Mouse (Mus musculus): ENCODE data around the gene Pafah1b2. TPM values are rescaled to one million over a fixed set of nuclear protein-coding genes. Genes with fewer than 3 reads are reported as not detected.

The Pafah1b2 gene
- polyA plus RNA-seq, 1 experiment: 76.6 TPM

GRCm38 (mm10) chr9:45935628-45936210 is 76.8 kb downstream of the Pafah1b2 start, which contains the start of gene Tagln:
TSS of gene Tagln (minus strand) at chr9:45936058.
- no peak for TF ChIP-seq CTCF (IDR thresholded peaks at IDR 0.05; ENCODE audit: low read depth, low read length)
- no peak for TF ChIP-seq EP300 (IDR thresholded peaks at IDR 0.05; ENCODE audit: insufficient read depth, low read depth, low read length)
- no peak for TF ChIP-seq POLR2A (IDR thresholded peaks at IDR 0.05; ENCODE audit: insufficient read depth, low read length)
- Histone ChIP-seq H3K27ac (ENCODE audit: insufficient read depth, low read length) (no peak within 1 kb of the TSS), H3K27me3 (ENCODE audit: control insufficient read depth, insufficient read depth, low read length, poor library complexity, severe bottlenecking) (no peaks in the 10 kb centered on the region), H3K4me1 (ENCODE audit: control insufficient read depth, insufficient read depth, low read length) (no peaks in the 10 kb centered on the region), H3K36me3 (ENCODE audit: control insufficient read depth, insufficient read depth, low read length, poor library complexity, severe bottlenecking) (no peaks in the 10 kb centered on the region), H3K4me3 (ENCODE audit: low read depth, low read length) (no peak within 1 kb of the TSS; the same call in 1 of the 2 replicates), H3K9ac (ENCODE audit: low read depth, poor library complexity, severe bottlenecking) (peak within 1 kb of the TSS; percentile 48), H3K9me3 (replicated peaks; ENCODE audit: control insufficient read depth, insufficient read depth, low read length, poor library complexity, severe bottlenecking) (no peaks in the 10 kb centered on the region)

DNA sequence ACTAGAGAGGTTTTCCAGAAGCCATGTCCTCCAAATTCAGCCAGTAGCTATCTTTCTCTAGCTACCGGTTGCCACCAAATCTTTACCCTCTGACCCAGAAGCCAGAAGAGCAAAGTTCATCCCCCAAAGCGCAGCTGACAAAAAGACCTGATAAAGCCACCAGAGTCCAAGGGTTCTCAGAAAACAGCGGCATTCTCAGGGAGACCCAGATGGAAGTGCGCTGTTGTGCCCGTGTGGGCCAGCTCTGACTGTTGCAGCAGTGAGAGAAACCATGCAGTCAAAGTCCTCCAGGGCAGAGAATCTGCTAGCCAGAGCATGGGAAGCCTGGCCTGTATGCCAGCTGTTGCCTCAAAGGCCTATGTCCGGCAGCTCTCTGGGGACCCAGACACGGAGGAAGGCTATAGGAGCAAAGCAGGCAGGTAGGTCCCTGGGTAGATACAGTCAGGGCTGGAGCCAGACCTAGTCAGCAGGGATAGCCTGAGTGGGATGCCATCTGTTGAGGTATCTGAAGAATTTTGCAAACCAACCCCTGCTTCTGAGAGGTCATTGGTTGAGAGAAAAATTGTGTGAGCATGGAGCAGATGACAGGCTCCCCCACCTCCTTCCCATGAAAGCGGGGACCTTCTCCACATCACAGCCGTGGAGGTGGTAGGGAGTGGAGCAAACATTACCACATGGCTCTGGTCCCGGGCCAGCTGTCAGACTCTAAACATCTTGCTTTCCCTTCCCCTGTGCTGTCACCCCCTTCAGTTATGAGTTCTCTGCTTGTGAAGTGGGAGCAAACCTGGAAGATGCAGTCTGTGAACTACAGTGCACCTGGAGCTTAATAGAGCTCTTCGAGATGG is 79.7 kb downstream of the Pafah1b2 start:
- no peak overlapping the region for H3K4me3 ChIP-seq (ENCODE audit: low read depth, low read length)
- no peak overlapping the region for H3K27ac ChIP-seq (ENCODE audit: insufficient read depth, low read length)
- H3K27me3 ChIP-seq (ENCODE audit: control insufficient read depth, insufficient read depth, low read length, poor library complexity, severe bottlenecking): no peaks in the 10 kb centered on the region
- H3K4me1 ChIP-seq (ENCODE audit: control insufficient read depth, insufficient read depth, low read length): no peaks in the 10 kb centered on the region
- no peaks in the 10 kb centered on the region for H3K9me3 ChIP-seq (replicated peaks; ENCODE audit: control insufficient read depth, insufficient read depth, low read length, poor library complexity, severe bottlenecking)
- TF ChIP-seq POLR2A (IDR thresholded peaks at IDR 0.05; ENCODE audit: insufficient read depth, low read length) (no peak), EP300 (IDR thresholded peaks at IDR 0.05; ENCODE audit: insufficient read depth, low read depth, low read length) (no peak), CTCF (IDR thresholded peaks at IDR 0.05; ENCODE audit: low read depth, low read length) (no peak)
- no peak overlapping the region for H3K9ac ChIP-seq (ENCODE audit: low read depth, poor library complexity, severe bottlenecking)
- H3K36me3 ChIP-seq (ENCODE audit: control insufficient read depth, insufficient read depth, low read length, poor library complexity, severe bottlenecking): no peaks in the 10 kb centered on the region; the same call in none of the 2 replicates

DNA sequence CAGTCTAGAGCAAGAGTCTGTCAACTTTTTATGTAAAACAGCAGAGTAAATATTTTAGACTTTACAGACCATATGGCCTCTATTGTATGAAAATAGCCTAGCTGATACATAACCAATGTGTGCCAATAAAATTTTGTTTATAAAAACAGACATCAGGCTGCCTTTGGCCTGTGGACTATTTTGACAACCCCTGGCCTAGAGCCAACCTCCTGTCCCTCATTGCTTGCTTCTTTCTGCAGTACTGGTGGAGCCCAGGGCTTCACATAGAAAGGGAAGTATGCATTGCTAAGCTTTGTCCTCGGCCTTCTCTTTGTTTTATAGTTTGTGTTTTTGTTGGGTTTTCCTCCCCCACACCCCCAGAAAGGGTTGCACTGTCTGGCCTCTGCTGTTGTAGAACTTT is 80.5 kb downstream of the Pafah1b2 start:
- H3K4me3 ChIP-seq (ENCODE audit: low read depth, low read length): no peak overlapping the region
- H3K36me3 ChIP-seq (ENCODE audit: control insufficient read depth, insufficient read depth, low read length, poor library complexity, severe bottlenecking): peaks cover 3% of the 10 kb centered on the region
- no peaks in the 10 kb centered on the region for H3K4me1 ChIP-seq (ENCODE audit: control insufficient read depth, insufficient read depth, low read length)
- no peak overlapping the region for H3K9ac ChIP-seq (ENCODE audit: low read depth, poor library complexity, severe bottlenecking)
- H3K27ac ChIP-seq (ENCODE audit: insufficient read depth, low read length): no peak overlapping the region
- no peaks in the 10 kb centered on the region for H3K9me3 ChIP-seq (replicated peaks; ENCODE audit: control insufficient read depth, insufficient read depth, low read length, poor library complexity, severe bottlenecking)
- H3K27me3 ChIP-seq (ENCODE audit: control insufficient read depth, insufficient read depth, low read length, poor library complexity, severe bottlenecking): no peaks in the 10 kb centered on the region
- TF ChIP-seq POLR2A (IDR thresholded peaks at IDR 0.05; ENCODE audit: insufficient read depth, low read length): no peak
- no peak for TF ChIP-seq CTCF (IDR thresholded peaks at IDR 0.05; ENCODE audit: low read depth, low read length)
- TF ChIP-seq EP300 (IDR thresholded peaks at IDR 0.05; ENCODE audit: insufficient read depth, low read depth, low read length): no peak

DNA sequence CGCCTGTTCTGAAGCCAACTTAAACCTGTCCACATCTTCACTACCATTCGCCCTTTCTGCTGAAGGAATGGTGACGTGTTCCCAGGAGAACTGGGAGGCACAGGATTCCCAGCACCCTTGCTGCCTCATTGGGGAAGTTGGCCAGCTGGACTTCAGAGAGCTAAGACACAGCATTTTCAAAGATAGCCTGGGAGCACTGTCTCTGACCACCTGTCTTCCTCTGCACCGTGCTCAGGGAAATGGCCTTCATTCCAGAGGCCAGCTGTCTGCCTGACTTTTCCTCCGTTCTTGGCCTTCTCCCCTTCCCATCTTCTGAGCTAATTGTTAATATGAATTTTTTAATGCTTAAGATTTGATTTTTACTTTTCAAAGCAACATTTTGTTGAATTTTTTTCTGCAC is 83.2 kb downstream of the Pafah1b2 start:
- Histone ChIP-seq H3K4me1 (ENCODE audit: control insufficient read depth, insufficient read depth, low read length) (no peaks in the 10 kb centered on the region), H3K27me3 (ENCODE audit: control insufficient read depth, insufficient read depth, low read length, poor library complexity, severe bottlenecking) (no peaks in the 10 kb centered on the region)
- TF ChIP-seq CTCF (IDR thresholded peaks at IDR 0.05; ENCODE audit: low read depth, low read length): no peak

DNA sequence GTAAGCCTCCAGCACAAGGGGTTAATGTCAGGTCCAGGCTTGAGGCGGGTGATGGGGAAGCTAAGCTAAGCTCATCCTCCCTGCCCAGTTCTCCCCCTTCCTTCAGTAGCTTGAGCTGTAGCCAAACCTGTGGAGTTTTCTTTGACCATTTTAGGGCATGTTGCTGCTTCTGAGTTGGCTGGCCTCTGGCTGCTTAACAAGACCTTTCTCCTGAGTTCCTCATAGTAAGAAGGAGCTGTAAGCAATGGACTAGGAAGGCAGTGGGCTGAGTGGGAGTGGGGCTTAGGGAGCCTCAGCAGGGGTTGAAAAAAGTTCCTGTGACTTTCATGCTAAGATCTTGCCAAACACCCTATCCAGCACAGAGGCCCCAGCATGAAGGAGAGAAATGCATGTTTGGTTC is 92.6 kb downstream of the Pafah1b2 start:
- no peaks in the 10 kb centered on the region for H3K4me1 ChIP-seq (ENCODE audit: control insufficient read depth, insufficient read depth, low read length)
- TF ChIP-seq EP300 (IDR thresholded peaks at IDR 0.05; ENCODE audit: insufficient read depth, low read depth, low read length) (no peak), CTCF (IDR thresholded peaks at IDR 0.05; ENCODE audit: low read depth, low read length) (no peak), POLR2A (IDR thresholded peaks at IDR 0.05; ENCODE audit: insufficient read depth, low read length) (no peak)
- peaks cover 3% of the 10 kb centered on the region for H3K36me3 ChIP-seq (ENCODE audit: control insufficient read depth, insufficient read depth, low read length, poor library complexity, severe bottlenecking)
- no peaks in the 10 kb centered on the region for H3K27me3 ChIP-seq (ENCODE audit: control insufficient read depth, insufficient read depth, low read length, poor library complexity, severe bottlenecking)
- no peaks in the 10 kb centered on the region for H3K9me3 ChIP-seq (replicated peaks; ENCODE audit: control insufficient read depth, insufficient read depth, low read length, poor library complexity, severe bottlenecking)
- no peak overlapping the region for H3K27ac ChIP-seq (ENCODE audit: insufficient read depth, low read length)
- no peak overlapping the region for H3K4me3 ChIP-seq (ENCODE audit: low read depth, low read length)
- no peak overlapping the region for H3K9ac ChIP-seq (ENCODE audit: low read depth, poor library complexity, severe bottlenecking)

More for the DNA sequence above, 83.2 kb downstream of the Pafah1b2 start:
- no peak overlapping the region for H3K27ac ChIP-seq (ENCODE audit: insufficient read depth, low read length)
- H3K36me3 ChIP-seq (ENCODE audit: control insufficient read depth, insufficient read depth, low read length, poor library complexity, severe bottlenecking): peaks cover 3% of the 10 kb centered on the region
- no peaks in the 10 kb centered on the region for H3K9me3 ChIP-seq (replicated peaks; ENCODE audit: control insufficient read depth, insufficient read depth, low read length, poor library complexity, severe bottlenecking)
- H3K4me3 ChIP-seq (ENCODE audit: low read depth, low read length): no peak overlapping the region
- H3K9ac ChIP-seq (ENCODE audit: low read depth, poor library complexity, severe bottlenecking): no peak overlapping the region
